Mouse (Mus musculus): ENCODE measurements at regions not wholly inside any gene's neighbourhood (a gene's known extent, or its start where the extent isn't known, plus 50 kb on each side); places are given as distances from the start of the nearest gene placed in this dataset.

GRCm38 (mm10) chr10:43758124-43759025 lies 143.2 kb downstream of the Qrsl1 start:
- no peak for ATAC-seq (ENCODE audit: insufficient number of reproducible peaks, insufficient read depth, low FRiP score, low TSS enrichment)
- Histone ChIP-seq H3K9ac (no peak overlapping the region), H3K4me1 (no peaks in the 10 kb centered on the region), H3K27me3 (0 out of 2 replicates have a peak, but pooled peaks cover 3% of the 10 kb centered on the region), H3K27ac (no peak overlapping the region), H3K36me3 (no peaks in the 10 kb centered on the region), H3K4me3 (no peak overlapping the region), H3K9me3 (no peaks in the 10 kb centered on the region), H3K4me2 (replicated peaks) (no peak overlapping the region)
- 85% methylated on average over 8 of the region's 10 CpGs for WGBS

- no peak for ATAC-seq (ENCODE audit: insufficient number of reproducible peaks, insufficient read depth, low FRiP score, low TSS enrichment)
- H3K4me3 ChIP-seq, result no peak overlapping the region
- no peaks in the 10 kb centered on the region for H3K4me1 ChIP-seq
- no peak overlapping the region for H3K27ac ChIP-seq
- H3K9me3 ChIP-seq, result no peaks in the 10 kb centered on the region
- WGBS, result 82% methylated on average over 14 of the region's 14 CpGs
- H3K27me3 ChIP-seq, result 0 out of 2 replicates have a peak, but pooled peaks cover 3% of the 10 kb centered on the region
- no peak overlapping the region for H3K4me2 ChIP-seq (replicated peaks)
- no peak overlapping the region for H3K9ac ChIP-seq
- no peaks in the 10 kb centered on the region for H3K36me3 ChIP-seq
These were observed 142.2 kb downstream of the Qrsl1 start for GRCm38 (mm10) chr10:43759186-43759905.

- Histone ChIP-seq H3K27me3 (0 out of 2 replicates have a peak, but pooled peaks cover 3% of the 10 kb centered on the region), H3K4me1 (no peaks in the 10 kb centered on the region), H3K4me3 (no peak overlapping the region), H3K9ac (no peak overlapping the region), H3K4me2 (replicated peaks) (no peak overlapping the region), H3K27ac (no peak overlapping the region), H3K36me3 (no peaks in the 10 kb centered on the region), H3K9me3 (no peaks in the 10 kb centered on the region)
- no peak for ATAC-seq (ENCODE audit: insufficient number of reproducible peaks, insufficient read depth, low FRiP score, low TSS enrichment)
- WGBS, result 84% methylated on average over 5 of the region's 5 CpGs
These were observed 141.7 kb downstream of the Qrsl1 start for GRCm38 (mm10) chr10:43759906-43760281.

DNA sequence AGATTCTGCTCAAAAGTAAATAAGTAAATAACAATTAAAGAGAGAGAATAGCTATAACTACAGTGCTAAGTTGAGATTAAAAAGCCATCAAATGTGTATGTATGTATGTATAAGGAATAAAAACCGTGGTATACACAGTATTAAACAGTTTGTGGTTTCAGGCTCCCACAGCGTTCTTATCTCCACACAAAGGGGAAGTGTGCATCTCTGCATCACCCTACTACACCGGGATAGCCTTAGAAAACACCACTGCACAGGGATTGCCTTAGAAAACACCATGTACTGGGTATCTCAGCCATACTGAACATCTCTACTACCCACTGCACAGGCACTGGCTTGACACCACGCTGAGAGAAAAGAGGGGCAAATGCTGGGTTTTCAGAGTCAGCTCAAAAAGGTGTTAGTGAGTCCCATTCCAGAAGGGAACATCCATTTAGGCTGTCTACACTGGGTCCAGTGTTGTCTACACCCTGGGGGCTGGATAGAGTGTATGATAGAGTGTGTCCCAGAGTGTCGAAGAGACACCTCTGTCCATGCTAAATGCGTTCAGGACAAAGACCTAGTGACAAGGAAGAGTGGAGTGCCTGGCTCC lies 139.5 kb downstream of the Qrsl1 start:
- H3K9me3 ChIP-seq, result no peaks in the 10 kb centered on the region
- no peak overlapping the region for H3K27ac ChIP-seq
- H3K9ac ChIP-seq, result no peak overlapping the region
- 0 out of 2 replicates have a peak, but pooled peaks cover 3% of the 10 kb centered on the region for H3K27me3 ChIP-seq
- no peaks in the 10 kb centered on the region for H3K4me1 ChIP-seq
- 82% methylated on average over 6 of the region's 6 CpGs for WGBS
- H3K36me3 ChIP-seq, result no peaks in the 10 kb centered on the region
- H3K4me2 ChIP-seq (replicated peaks), result no peak overlapping the region
- ATAC-seq (ENCODE audit: insufficient number of reproducible peaks, insufficient read depth, low FRiP score, low TSS enrichment), result no peak
- no peak overlapping the region for H3K4me3 ChIP-seq

- H3K4me1 ChIP-seq, result no peaks in the 10 kb centered on the region
- 93% methylated on average over 3 of the region's 3 CpGs for WGBS
- no peak overlapping the region for H3K27ac ChIP-seq
- H3K36me3 ChIP-seq, result no peaks in the 10 kb centered on the region
- 0 out of 2 replicates have a peak, but pooled peaks cover 3% of the 10 kb centered on the region for H3K27me3 ChIP-seq
- H3K9me3 ChIP-seq, result no peaks in the 10 kb centered on the region
- H3K4me2 ChIP-seq (replicated peaks), result no peak overlapping the region
- no peak overlapping the region for H3K4me3 ChIP-seq
- no peak for ATAC-seq (ENCODE audit: insufficient number of reproducible peaks, insufficient read depth, low FRiP score, low TSS enrichment)
- no peak overlapping the region for H3K9ac ChIP-seq
These were observed 137.0 kb downstream of the Qrsl1 start for GRCm38 (mm10) chr10:43764581-43764980.

DNA sequence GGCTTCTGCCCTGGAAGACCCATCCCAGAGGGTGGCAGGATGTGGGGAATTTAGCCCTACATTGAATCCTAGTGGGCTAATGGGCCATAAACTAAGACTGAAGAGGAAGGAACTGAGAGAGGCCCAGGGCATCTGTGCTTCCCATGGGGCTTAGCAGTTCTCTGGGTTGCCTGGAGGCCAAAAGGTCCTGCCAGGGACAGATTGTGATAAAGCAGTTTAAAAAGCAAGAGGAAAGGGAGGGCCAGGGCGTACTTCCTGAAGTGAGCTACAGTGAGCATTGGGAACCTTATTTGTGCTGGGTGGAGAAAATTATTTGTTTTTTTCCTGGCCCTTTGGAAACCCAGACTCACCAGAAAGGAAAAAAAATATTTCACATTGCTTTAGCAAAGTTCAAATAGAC lies 136.3 kb downstream of the Qrsl1 start:
- no peak overlapping the region for H3K4me3 ChIP-seq
- no peaks in the 10 kb centered on the region for H3K4me1 ChIP-seq
- H3K27ac ChIP-seq, result no peak overlapping the region
- 84% methylated on average over 1 of the region's 1 CpGs for WGBS
- no peak overlapping the region for H3K9ac ChIP-seq
- no peak for ATAC-seq (ENCODE audit: insufficient number of reproducible peaks, insufficient read depth, low FRiP score, low TSS enrichment)
- H3K36me3 ChIP-seq, result no peaks in the 10 kb centered on the region
- H3K27me3 ChIP-seq, result 0 out of 2 replicates have a peak, but pooled peaks cover 3% of the 10 kb centered on the region
- no peaks in the 10 kb centered on the region for H3K9me3 ChIP-seq
- no peak overlapping the region for H3K4me2 ChIP-seq (replicated peaks)

GRCm38 (mm10) chr10:43765829-43766486 lies 135.6 kb downstream of the Qrsl1 start:
- Histone ChIP-seq H3K4me3 (no peak overlapping the region), H3K27me3 (0 out of 2 replicates have a peak, but pooled peaks cover 3% of the 10 kb centered on the region), H3K36me3 (no peaks in the 10 kb centered on the region), H3K4me1 (no peaks in the 10 kb centered on the region), H3K9me3 (no peaks in the 10 kb centered on the region), H3K27ac (no peak overlapping the region), H3K9ac (no peak overlapping the region), H3K4me2 (replicated peaks) (no peak overlapping the region)
- no peak for ATAC-seq (ENCODE audit: insufficient number of reproducible peaks, insufficient read depth, low FRiP score, low TSS enrichment)
- 71% methylated on average over 11 of the region's 11 CpGs for WGBS

- Histone ChIP-seq H3K27ac (no peak overlapping the region), H3K9me3 (no peaks in the 10 kb centered on the region), H3K36me3 (no peaks in the 10 kb centered on the region), H3K4me2 (replicated peaks) (no peak overlapping the region), H3K9ac (no peak overlapping the region), H3K4me3 (no peak overlapping the region), H3K27me3 (no peaks in the 10 kb centered on the region), H3K4me1 (no peaks in the 10 kb centered on the region)
- 77% methylated on average over 16 of the region's 16 CpGs for WGBS
- ATAC-seq (ENCODE audit: insufficient number of reproducible peaks, insufficient read depth, low FRiP score, low TSS enrichment), result no peak
These were observed 133.4 kb downstream of the Qrsl1 start for GRCm38 (mm10) chr10:43767961-43768726.

DNA sequence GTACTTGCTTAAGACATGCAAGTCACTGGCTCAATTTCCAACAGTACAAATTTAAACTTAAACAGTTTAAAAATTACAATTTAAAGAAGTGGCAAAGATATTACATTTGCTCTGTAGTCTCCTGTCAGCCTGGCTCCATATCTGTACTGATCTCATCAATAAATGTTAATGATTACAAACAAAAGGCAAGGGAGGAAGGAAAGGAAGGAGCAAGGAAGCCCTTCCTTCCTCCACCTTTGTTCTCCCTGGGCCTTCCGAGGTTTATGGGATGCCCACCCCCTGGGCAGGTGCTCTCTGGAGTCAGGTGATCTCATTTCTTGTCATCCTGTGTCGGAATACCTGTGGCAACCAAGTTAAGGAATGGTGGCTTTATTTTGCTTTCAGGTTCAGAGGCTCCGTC lies 132.5 kb downstream of the Qrsl1 start:
- Histone ChIP-seq H3K27ac (no peak overlapping the region), H3K9ac (no peak overlapping the region), H3K4me3 (no peak overlapping the region), H3K9me3 (no peaks in the 10 kb centered on the region), H3K4me2 (replicated peaks) (no peak overlapping the region), H3K4me1 (no peaks in the 10 kb centered on the region), H3K36me3 (no peaks in the 10 kb centered on the region), H3K27me3 (no peaks in the 10 kb centered on the region)
- WGBS, result 75% methylated on average over 3 of the region's 3 CpGs
- no peak for ATAC-seq (ENCODE audit: insufficient number of reproducible peaks, insufficient read depth, low FRiP score, low TSS enrichment)

DNA sequence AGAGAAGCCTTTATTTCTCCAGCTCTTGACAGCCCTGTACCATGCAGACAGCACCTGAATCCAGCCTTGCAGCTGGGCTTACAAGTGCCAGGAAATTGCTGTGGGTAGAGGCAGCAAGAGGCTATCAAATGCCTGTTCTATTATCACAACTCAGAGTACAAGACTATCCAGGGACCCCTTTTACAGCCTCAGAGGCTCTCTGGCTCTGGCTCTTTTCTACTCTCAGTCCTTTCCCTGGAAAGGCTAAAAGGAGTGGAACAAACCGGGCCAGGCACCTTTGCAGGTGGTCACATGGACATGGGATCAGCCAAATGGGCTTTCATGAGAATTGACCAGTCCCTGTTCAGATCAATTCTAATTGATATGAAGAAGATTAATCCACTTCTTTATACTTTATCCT lies 125.7 kb downstream of the Qrsl1 start:
- H3K9me3 ChIP-seq, result no peaks in the 10 kb centered on the region
- H3K9ac ChIP-seq, result no peak overlapping the region
- H3K27me3 ChIP-seq, result no peaks in the 10 kb centered on the region
- no peaks in the 10 kb centered on the region for H3K4me1 ChIP-seq
- WGBS, result 85% methylated on average over 1 of the region's 1 CpGs
- no peak overlapping the region for H3K27ac ChIP-seq
- no peaks in the 10 kb centered on the region for H3K36me3 ChIP-seq
- no peak overlapping the region for H3K4me2 ChIP-seq (replicated peaks)
- no peak for ATAC-seq (ENCODE audit: insufficient number of reproducible peaks, insufficient read depth, low FRiP score, low TSS enrichment)
- no peak overlapping the region for H3K4me3 ChIP-seq
